Mouse (Mus musculus) embryonic facial prominence, embryonic 11.5 days (tissue): ENCODE results near the gene Cd151. TPM values are rescaled to one million over a fixed set of nuclear protein-coding genes. Genes with fewer than 3 reads are reported as not detected.

ENCODE experiments used
- ATAC-seq: fragments of 200-750 bp; cut with Nextera tagmentation; replicated peaks from 2 replicates; pipeline ENCODE4 v1.8.0; 2017; ENCODE audit warnings: low read depth; ENCODE audit not compliant: insufficient number of reproducible peaks, low FRiP score, low TSS enrichment
- DNase-seq: peaks from one replicate; pipeline ENCODE4 v3.0.0-alpha.2; 2015; ENCODE audit warnings: low spot score
- H3K27ac ChIP-seq: fragments of 300-500 bp; sonication (generic); replicated peaks from 2 replicates; pipeline ENCODE4 v1.5.1; 2014; ENCODE audit warnings: mild to moderate bottlenecking, low read depth, low read length, control low read depth
- H3K27me3 ChIP-seq: fragments of 300-500 bp; sonication (generic); 2 replicates; pipeline ENCODE4 v1.6.1; 2014; ENCODE audit warnings: mild to moderate bottlenecking, low read length, moderate library complexity, mixed read lengths; ENCODE audit not compliant: control insufficient read depth, insufficient read depth
- H3K36me3 ChIP-seq: fragments of 300-500 bp; sonication (generic); replicated peaks from 2 replicates; pipeline ENCODE4 v1.6.1; 2014; ENCODE audit warnings: low read depth, mild to moderate bottlenecking, low read length, moderate library complexity, mixed read lengths; ENCODE audit not compliant: control insufficient read depth, insufficient read depth
- H3K4me1 ChIP-seq: fragments of 300-500 bp; sonication (generic); 2 replicates; pipeline ENCODE4 v1.6.1; 2014; ENCODE audit warnings: low read length, mixed read lengths; ENCODE audit not compliant: control insufficient read depth, insufficient read depth
- H3K4me2 ChIP-seq: fragments of 300-500 bp; sonication (generic); 2 replicates; pipeline ENCODE4 v1.6.1; 2014; ENCODE audit warnings: low read depth, mild to moderate bottlenecking, control low read depth, low read length, moderate library complexity
- H3K4me3 ChIP-seq: fragments of 300-500 bp; sonication (generic); 2 replicates; pipeline ENCODE4 v1.5.1; 2014; ENCODE audit warnings: low read depth, low read length, control low read depth
- H3K9ac ChIP-seq: fragments of 300-500 bp; sonication (generic); replicated peaks from 2 replicates; pipeline ENCODE4 v1.6.1; 2014; ENCODE audit warnings: mild to moderate bottlenecking, control low read depth, low read length
- H3K9me3 ChIP-seq: fragments of 300-500 bp; sonication (generic); replicated peaks from 2 replicates; pipeline ENCODE4 v1.6.1; 2016; ENCODE audit warnings: mild to moderate bottlenecking, low read length, inconsistent platforms, mixed read lengths; ENCODE audit not compliant: control insufficient read depth
- WGBS: fragments of 180-500 bp; shearing (Covaris S2); extraction: QIAGEN DNeasy Blood & Tissue Kit; methylation state at CpG from one replicate; pipeline ENCODE4 v1.1.7; 2014; 5-methylcytosine and 5-hydroxymethylcytosine counted together
- polyA plus RNA-seq: library from polyadenylated mRNA; unstranded; fragments of >200 nt; fragmentation: Nextera tagmentation; extraction: Ambion mirVana; gene quantifications from 2 replicates; pipeline ENCODE4 v1.2.1, GENCODE M21; 2014

Cd151 gene
- polyA plus RNA-seq = 39.2 and 42.4 TPM in 2 replicates

- H3K4me2 ChIP-seq = peak within 1 kb of the TSS; percentile 74
- H3K9me3 ChIP-seq = no peaks in the 10 kb centered on the region
- DNase-seq (peak; percentile 88), ATAC-seq (peak; percentile 36)
- peaks cover 27% of the 10 kb centered on the region for H3K4me1 ChIP-seq
- H3K27me3 ChIP-seq = peaks cover 29% of the 10 kb centered on the region
- H3K4me3 ChIP-seq = peak within 1 kb of the TSS; percentile 67
- H3K36me3 ChIP-seq = peaks cover 7% of the 10 kb centered on the region; the same call in 1 of the 2 replicates
- WGBS = under 1% methylated on average over 52 of the region's 52 CpGs
- peak within 1 kb of the TSS; percentile 80 for H3K9ac ChIP-seq
- H3K27ac ChIP-seq = peak within 1 kb of the TSS; percentile 67
Observed at GRCm38 (mm10) chr7:141467230-141468030, at the start of gene Cd151. Cd151 (plus strand) TSS chr7:141467392.

GRCm38 (mm10) chr7:141417731-141418681 is 49.2 kb upstream of the Cd151 start:
- H3K36me3 ChIP-seq = no peaks in the 10 kb centered on the region
- 69% methylated on average over 8 of the region's 8 CpGs for WGBS
- H3K4me1 ChIP-seq = no peaks in the 10 kb centered on the region
- H3K27ac ChIP-seq = no peak overlapping the region
- DNase-seq (no peak), ATAC-seq (no peak)
- no peak overlapping the region for H3K4me2 ChIP-seq
- H3K4me3 ChIP-seq = no peak overlapping the region
- H3K9me3 ChIP-seq = no peaks in the 10 kb centered on the region
- H3K9ac ChIP-seq = no peak overlapping the region
- H3K27me3 ChIP-seq = no peaks in the 10 kb centered on the region

- no peak overlapping the region for H3K9ac ChIP-seq
- 83% methylated on average over 7 of the region's 7 CpGs for WGBS
- H3K27ac ChIP-seq = no peak overlapping the region
- H3K4me1 ChIP-seq = no peaks in the 10 kb centered on the region
- no peak overlapping the region for H3K4me2 ChIP-seq
- ATAC-seq = no peak
- H3K9me3 ChIP-seq = no peaks in the 10 kb centered on the region
- no peak overlapping the region for H3K4me3 ChIP-seq
- no peaks in the 10 kb centered on the region for H3K36me3 ChIP-seq
- no peaks in the 10 kb centered on the region for H3K27me3 ChIP-seq
- DNase-seq = no peak
Observed at GRCm38 (mm10) chr7:141418970-141419369, 48.2 kb upstream of the Cd151 start.

DNA sequence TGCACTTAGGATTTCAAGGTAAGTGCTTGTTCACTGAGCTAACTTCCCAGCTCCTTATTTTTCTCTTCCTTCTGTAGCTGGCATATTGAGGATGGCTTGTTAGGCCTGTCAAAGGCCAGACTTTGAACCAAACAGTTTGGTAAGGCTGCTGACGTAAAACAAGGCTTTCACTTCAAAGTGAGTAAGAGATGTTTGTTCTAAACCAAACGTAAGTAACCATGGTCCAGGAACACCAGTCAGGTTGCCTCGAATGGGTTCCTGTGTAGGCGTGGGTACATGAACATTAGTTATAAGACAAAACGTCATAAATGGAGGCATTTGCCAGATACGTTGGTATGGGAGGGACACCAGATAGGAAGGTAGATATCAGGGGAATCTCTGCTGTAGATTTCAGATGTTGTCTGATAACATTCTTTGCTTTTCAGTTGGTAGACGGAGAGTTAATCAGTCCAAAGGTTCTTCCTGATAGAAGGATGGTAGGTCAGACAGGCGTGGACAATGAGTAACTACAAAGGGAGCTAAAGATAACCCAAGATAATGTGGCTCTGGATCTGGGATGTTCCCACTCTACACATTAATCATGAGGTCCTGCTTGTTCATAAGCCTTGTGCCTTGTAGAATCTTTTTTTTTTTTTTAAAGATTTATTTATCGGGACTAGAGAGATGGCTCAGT is 47.0 kb upstream of the Cd151 start:
- Histone ChIP-seq H3K4me2 (no peak overlapping the region), H3K9me3 (no peaks in the 10 kb centered on the region), H3K4me3 (no peak overlapping the region), H3K27ac (no peak overlapping the region), H3K36me3 (no peaks in the 10 kb centered on the region), H3K9ac (no peak overlapping the region), H3K27me3 (no peaks in the 10 kb centered on the region), H3K4me1 (no peaks in the 10 kb centered on the region)
- DNase-seq = no peak
- ATAC-seq = no peak
- WGBS = 84% methylated on average over 9 of the region's 9 CpGs

GRCm38 (mm10) chr7:141423811-141424210 is 43.4 kb upstream of the Cd151 start:
- H3K36me3 ChIP-seq = no peaks in the 10 kb centered on the region
- no peak overlapping the region for H3K27ac ChIP-seq
- ATAC-seq = no peak
- H3K4me2 ChIP-seq = no peak overlapping the region
- H3K27me3 ChIP-seq = no peaks in the 10 kb centered on the region
- H3K9me3 ChIP-seq = no peaks in the 10 kb centered on the region
- no peaks in the 10 kb centered on the region for H3K4me1 ChIP-seq
- DNase-seq = no peak
- no peak overlapping the region for H3K4me3 ChIP-seq
- no peak overlapping the region for H3K9ac ChIP-seq
- 66% methylated on average over 4 of the region's 4 CpGs for WGBS

DNA sequence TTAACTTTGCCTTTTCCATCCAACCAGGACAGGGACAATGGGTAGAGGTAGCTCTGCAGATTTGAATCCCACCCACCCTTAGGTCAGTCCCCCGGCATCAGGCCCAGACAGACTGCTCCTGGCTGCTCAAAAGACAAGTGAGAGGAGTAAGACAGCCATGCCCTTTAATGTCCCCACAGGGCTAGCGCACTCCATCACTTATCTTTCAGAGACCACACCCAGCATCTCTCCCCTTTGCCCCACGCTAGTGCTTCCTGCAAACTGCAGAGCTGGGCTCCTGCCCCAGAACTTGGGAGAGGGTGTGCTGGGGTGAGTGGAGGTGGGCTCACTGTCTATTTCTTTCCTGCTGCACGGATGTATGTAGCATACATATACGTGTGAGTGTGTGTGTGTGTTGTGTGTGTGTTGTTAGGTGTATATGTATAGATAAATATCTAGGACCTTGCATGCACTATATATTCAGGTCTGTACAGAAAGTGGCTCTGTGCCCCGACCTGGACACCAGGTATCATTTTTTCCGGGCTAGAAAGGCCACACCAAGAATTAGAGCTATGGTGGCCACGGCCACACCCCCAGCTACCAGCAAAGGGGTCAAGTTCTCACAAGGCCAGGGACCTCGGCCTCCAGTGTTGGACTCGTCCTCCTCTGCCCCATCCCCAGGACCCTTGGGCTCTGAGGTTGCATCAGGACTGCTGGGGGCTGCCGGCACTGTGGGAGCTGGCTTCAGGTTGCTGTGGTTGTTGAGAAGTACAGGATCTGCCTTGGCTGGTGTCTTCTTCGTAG is 40.1 kb upstream of the Cd151 start:
- H3K36me3 ChIP-seq = peaks cover 2% of the 10 kb centered on the region; the same call in 1 of the 2 replicates
- H3K4me3 ChIP-seq = no peak overlapping the region
- H3K4me2 ChIP-seq = no peak overlapping the region
- DNase-seq (no peak), ATAC-seq (no peak)
- H3K9me3 ChIP-seq = no peaks in the 10 kb centered on the region
- H3K27ac ChIP-seq = no peak overlapping the region
- 0 out of 2 replicates have a peak, but pooled peaks cover 5% of the 10 kb centered on the region for H3K4me1 ChIP-seq
- H3K27me3 ChIP-seq = no peaks in the 10 kb centered on the region
- WGBS = 85% methylated on average over 12 of the region's 12 CpGs
- H3K9ac ChIP-seq = no peak overlapping the region

- H3K27ac ChIP-seq = no peak overlapping the region
- 54% methylated on average over 5 of the region's 5 CpGs for WGBS
- H3K4me3 ChIP-seq = peak overlapping the region; percentile 32; the same call in 1 of the 2 replicates
Observed at GRCm38 (mm10) chr7:141428701-141429100, 38.5 kb upstream of the Cd151 start.

More at GRCm38 (mm10) chr7:141428701-141429100, 38.5 kb upstream of the Cd151 start:
- DNase-seq = no peak
- Histone ChIP-seq H3K4me2 (peak overlapping the region; percentile 66; the same call in 1 of the 2 replicates), H3K9me3 (no peaks in the 10 kb centered on the region), H3K4me1 (0 out of 2 replicates have a peak, but pooled peaks cover 5% of the 10 kb centered on the region), H3K27me3 (no peaks in the 10 kb centered on the region), H3K36me3 (peaks cover 2% of the 10 kb centered on the region; the same call in 1 of the 2 replicates), H3K9ac (no peak overlapping the region)
- no peak for ATAC-seq
